Mouse (Mus musculus) 416B (cell line): ENCODE results near the gene Dlgap1.
"Not testable (repeated sequence)": the region's sequence is repeated elsewhere in the genome, so short reads cannot be mapped to it uniquely, and the experiment has no call there.

ENCODE experiments used
- DNase-seq: peaks from one replicate; pipeline ENCODE4 v3.0.0; 2011; ENCODE audit warnings: low read depth

Dlgap1 gene

DNA sequence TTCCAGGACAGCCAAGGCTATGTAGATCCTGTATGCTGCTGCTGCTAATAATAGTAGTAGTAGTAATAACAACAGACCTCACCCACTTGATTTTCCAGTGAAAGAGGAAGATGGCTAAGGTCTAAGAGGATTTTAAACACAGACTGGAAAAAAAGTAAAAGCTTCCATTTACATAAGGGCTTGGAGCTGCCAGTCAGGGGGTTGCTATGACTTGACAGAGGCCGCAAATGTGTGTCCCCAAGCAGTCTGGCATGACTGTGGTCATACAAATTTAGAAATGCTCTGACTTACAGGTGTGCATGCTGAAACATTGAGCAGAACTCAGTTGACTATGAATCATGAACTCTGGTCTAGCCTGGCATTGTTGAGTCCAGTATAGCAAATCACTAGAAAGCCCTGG is 839.0 kb downstream of the Dlgap1 start:
- DNase-seq, result no peak

DNA sequence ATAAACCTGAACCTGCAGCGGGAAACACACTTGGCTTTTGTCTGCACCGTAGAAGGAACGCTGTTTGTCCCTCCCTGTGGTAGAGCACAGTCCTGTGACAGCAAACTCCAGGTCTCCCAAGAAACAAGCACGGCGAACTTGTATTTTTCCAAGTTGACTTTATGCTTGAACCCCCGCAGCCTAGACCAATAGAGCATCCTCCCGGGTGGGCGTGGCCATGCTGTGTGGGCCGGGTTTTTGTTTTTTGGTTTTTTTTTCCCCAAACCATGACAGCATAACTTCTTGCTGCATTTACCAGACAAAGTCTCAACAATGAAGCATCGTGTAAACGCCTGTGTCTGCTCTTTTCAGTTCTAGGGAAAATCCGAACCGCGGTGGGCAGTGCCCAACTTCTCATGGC is 840.0 kb downstream of the Dlgap1 start:
- DNase-seq, result no peak

DNA sequence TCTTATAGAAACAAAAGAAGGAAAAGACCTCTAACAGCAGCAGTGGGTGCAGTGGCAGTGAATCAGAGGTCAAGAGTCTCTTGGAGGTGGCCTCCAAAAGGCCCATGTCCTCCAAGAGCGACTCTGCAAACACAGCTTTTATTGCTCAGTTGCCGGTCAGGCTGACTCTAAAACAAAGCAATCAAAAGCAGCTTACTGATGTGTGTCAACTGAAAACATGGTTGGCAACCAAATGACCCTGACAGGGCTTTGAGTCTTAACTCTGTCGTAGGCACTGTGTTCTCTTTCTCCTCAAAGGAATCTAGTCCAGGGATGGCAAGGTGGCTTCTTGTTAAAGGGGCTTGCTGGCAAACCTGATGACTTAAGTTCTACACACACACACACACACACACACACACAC is 840.9 kb downstream of the Dlgap1 start:
- DNase-seq, result no peak

DNA sequence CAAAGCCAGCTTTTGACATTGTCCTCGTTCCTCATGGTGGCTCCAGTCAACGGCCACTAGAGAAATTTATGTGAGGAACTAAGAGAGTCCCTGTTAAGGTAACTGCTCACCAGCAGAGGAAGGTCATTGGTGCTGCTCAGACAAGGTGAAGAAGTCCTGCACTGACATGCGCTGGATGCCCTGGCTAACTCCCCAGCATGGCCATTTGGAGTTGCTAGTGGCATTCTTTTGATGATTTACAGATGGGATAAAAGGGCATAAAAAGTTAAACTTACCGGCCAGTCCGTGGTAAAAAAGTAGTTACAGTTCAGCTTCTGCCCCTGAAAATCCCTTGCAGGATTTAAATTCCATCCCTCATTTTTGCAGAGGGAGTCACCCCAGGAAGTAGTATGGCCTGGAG is 841.9 kb downstream of the Dlgap1 start:
- DNase-seq, result no peak

DNA sequence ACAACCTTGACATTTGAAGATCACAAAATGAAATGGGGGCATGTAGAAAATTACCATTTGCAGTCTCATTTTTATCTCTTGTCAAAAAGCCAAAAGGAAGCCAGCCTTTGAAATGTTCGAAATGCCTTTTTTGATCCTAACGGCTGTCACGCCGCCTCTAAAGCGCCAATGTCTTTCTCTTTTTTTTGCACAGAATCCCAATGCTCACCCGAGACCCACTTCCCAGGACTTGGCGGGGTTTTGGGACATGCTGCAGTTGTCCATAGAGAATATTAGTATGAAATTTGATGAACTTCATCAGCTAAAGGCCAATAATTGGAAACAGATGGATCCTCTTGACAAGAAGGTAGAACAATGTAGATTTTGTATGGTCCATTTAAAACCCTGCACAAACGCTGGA is 846.1 kb downstream of the Dlgap1 start:
- DNase-seq, result no peak

DNA sequence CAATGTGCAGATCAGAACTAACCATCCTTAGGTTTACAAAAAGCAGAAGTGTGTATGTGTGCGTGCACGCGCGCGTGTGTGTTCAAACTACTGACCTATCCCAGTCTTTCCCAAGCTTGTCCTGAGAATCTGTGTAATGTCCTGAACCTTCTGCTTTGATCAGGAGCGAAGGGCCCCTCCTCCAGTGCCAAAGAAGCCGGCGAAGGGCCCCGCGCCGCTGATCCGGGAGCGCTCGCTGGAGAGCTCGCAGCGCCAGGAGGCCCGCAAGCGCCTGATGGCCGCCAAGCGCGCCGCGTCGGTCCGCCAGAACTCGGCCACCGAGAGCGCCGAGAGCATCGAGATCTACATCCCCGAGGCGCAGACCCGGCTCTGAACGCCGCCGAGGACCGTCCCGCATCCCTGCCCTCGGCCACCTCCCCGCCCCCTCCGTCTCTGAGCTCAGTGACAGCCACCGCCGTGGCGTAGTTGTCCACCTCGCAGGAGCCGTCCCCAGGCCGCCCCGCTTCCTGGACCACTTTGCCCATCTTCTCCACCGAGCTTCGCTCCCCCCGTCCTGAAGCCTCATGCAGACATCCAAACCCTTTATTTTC is 849.1 kb downstream of the Dlgap1 start:
- no peak for DNase-seq

DNA sequence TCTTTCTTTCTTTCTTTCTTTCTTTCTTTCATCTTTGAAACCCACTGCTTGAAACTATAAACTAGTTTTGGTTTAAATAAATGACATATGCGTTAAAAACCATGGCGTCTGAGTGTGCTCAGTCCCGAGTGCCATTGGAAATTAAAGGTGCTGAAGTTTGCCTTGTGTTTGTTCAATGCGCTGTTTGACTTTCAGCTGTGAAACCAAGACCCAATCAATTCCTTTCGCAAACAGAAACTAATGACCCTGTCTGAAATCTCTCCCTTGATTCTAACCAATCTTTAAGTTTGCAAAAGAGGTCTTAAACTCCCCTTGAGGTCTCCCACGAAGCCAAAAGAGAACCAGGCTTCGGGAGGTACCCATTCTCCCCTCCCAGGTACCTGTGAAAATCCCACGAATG is 854.2 kb downstream of the Dlgap1 start:
- no peak for DNase-seq

DNA sequence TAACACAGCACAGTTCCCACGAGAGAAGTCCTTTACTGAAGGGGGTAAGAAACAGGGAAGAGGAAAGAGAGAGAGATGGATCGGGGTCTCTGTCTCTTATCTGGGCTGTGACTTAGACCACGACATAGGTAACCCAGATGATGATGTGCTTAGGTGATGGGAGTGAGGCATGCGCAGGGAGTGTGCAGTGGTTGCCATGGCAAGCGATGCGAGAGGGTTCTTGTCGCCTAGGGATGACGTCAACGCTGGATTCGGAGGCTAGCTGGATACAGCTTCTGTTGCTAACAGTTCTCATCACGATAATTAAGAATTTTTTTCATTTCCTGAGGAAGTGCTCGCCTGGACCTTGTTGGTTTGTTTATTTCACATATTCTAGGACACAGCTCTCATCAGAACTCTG is 857.4 kb downstream of the Dlgap1 start:
- DNase-seq, result no peak

DNA sequence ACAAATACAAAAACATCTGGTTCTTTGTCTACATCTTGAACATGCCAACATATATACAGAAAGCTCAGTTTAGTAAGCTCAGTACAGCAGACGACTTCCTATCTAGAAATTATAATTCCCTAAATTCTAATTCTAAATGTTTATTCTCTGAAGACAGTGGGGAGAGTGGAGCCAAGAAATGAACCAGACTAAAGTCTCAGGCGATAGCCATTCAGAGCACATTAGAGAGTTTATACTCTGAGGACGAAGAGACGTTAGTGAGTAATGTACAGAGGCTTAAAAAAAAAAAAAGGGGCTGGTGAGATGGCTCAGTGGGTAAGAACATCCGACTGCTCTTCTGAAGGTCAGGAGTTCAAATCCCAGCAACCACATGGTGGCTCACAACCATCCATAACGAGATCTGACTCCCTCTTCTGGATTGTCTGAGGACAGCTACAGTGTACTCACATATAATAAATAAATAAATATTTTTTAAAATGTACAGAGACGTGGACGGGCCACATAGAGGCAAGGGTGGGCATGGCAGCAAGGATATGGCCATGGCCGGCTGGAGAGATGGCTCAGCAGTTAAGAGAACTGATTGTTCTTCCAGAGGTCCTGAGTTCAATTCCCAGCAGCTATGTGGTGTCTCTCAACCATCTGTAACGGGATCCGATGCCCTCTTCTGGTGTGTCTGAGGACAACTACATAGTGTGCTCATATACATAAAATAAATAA is 858.7 kb downstream of the Dlgap1 start:
- not testable (repeated sequence) for DNase-seq

DNA sequence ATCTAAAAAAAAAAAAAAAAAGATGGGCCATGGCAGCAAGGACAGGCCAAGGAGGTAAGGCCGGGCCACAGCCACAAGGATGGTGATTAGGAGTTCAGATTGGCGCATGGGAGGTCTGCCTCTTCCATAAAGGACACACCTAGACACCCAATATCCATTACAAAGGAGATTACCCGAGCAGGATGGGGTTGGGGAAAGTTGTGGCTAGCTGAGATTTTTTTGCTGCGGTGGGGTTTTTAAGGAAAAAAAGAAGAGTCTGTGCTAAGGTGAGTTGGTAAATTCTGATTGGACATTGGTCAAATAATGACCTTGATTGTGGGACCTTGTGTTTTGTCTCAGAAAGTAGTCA is 859.3 kb downstream of the Dlgap1 start:
- DNase-seq, result no peak

DNA sequence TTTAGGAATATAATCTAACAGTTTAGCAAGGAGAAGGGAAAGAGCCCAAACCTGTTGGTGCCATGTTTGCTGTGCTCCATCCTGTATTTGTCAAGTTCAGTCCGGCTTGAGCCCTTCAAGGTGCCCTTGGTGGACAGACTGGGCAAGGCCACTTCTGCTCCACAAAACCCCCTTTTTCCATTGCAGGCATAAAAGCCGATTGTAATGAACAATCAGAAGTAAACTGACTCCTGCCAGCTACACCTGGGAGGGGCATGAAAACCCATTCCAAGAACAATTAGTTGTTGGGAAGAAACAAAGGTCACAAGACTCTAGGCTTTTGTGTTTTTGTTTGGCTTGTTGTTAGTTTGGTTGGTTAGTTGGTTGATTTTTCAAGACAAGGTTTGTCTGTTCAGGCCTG is 859.7 kb downstream of the Dlgap1 start:
- no peak for DNase-seq

DNA sequence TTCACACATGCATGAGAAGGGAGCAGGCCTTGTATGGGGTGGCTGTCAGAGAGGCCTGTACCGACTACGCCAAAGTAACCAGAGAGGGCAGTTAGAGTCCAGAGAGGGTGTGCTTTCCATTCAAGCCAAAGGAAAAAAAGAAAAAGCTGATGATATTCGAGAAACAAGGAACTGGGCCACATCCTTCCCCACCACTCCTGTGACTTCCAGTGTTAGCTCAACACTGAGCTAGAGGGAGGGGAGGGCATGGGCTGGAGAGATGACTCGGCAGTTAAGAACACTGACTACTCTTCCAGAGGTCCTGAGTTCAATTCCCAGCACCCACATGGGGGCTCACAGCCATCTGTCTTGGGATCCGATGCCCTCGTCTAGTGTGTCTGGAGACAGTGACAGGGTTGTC is 860.3 kb downstream of the Dlgap1 start:
- DNase-seq, result peak; percentile 47

DNA sequence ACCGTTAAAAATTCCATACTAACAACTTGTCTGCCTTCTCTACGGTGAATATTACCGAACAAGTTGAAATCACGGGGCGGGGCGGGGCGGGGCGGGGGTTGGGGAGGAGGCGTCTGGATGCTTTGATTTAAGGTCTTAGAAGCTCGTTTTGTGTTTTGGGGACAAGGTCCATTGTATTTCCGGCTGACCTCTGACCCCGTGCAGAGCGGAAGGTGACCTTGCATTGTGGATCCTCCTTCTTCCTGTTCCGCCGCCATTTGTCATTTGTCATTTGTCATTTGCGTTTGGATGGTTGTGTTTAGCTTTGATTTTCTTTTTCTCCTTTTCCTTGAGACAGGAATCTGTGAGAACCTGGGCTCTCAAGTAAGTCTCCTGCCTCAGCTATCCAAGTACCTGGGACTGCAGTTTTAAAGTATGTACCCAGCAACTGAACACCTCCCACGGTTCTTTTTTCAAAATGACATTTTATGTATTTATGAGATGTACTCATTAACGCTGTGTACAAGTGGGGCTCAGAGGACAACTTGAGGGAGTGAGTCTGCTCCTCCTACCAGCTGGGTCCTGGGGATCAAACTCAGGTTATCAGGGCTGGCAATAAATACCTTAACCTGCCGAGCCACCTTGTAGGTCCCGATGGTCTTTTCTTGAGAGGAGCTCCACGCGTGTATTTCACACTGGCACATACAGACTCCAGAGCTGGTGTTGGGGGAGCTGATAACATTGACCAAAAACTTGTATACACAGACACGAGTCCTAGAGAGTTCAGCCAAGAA is 861.3 kb downstream of the Dlgap1 start:
- DNase-seq, result no peak

DNA sequence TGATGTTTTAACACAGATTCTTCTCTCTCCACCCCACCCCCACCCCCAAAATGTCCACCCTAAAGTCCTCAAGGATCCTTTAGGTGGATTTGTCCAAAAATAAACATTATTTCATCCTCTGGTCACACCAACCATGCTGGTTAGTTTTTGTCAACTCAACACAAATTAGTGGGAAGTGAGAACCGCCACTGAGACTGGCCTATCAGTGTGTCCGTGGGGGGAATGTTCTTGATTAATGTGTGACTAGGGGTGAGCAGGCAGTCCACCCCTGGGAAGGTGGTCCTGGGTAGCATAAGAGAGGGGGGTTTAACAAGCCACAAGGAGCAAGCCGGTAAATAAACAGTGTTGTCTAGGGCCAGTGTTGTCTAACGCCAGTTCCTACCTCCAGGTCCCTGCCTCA is 862.7 kb downstream of the Dlgap1 start:
- no peak for DNase-seq

DNA sequence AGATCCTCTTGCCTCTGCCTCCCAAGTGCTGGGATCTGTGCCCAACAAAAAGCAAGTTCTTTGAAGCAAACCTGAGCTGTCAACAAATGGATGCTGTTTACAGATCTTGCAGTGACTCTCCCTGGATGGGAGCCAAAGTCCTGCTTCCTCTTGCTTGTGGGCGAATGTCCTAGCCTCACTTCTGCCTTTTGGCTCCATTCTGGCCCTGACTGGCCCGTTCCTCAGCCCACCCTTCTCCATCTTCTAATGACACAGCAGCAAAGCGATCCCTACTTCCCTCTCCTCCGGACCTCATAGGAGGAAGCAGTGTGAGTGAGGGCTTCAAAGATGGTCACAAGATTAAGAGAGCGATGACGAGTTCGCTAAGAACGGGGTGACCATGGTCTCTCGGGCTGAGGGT is 863.7 kb downstream of the Dlgap1 start:
- DNase-seq, result peak; percentile 63

DNA sequence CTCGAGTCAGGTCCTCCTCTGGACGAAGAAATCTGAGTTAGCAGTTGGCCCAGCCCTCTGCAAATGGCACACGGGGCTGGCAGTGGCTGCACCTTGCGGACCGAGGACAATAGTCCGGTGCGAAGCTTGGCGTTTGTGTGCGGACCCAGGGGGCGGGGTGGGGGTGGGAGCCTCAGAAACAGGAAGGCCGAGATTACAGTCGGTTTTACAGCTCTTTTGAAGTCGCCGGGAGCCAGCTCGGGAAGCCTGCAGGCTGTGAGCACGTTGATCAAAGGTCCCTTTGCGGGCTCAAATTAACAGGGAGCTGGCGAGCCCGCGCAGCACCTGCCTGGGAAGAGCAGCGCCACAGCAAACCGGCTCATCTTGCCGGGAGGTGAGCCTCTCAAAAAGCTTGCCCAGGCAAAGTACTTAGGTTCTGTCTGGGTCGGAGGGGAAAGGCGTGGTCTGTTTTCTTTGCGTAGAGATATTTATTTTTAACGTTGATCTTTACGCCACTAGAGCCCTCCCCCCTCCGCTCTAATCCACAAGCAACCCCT is 865.6 kb downstream of the Dlgap1 start:
- no peak for DNase-seq

DNA sequence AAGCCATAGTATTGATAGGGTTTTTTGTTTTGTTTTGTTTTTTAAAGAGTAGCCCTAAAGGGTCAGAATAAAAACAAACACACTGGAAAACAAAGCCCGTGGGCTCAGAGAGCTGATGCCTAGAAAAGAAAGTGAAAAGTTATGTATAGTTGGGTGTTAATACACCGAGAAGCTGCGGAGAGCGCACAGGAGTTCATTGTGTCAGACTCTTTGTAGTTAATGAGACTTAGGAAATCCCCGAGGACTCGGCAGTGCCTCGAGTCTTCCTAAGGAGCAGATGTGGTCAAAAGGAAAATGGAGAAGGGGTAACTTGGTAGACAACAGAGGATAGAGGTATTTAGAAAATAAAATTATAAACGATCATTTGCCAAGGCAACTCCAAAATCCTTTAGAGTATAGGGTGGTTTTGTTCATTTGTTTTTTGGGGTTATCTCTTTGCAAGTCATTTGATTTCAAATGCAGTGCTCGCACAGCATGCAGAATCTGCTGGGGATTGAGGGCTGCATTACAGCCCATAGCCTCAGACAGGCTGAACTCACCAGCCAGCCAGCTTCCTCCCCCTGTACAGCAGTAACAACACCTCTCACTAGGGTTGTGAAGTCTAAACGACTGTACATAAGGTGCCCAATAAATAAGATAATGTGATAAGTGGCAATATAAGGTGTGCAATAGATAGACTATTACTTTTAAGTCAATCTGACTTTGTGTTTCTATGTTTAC is 866.4 kb downstream of the Dlgap1 start:
- DNase-seq, result no peak

DNA sequence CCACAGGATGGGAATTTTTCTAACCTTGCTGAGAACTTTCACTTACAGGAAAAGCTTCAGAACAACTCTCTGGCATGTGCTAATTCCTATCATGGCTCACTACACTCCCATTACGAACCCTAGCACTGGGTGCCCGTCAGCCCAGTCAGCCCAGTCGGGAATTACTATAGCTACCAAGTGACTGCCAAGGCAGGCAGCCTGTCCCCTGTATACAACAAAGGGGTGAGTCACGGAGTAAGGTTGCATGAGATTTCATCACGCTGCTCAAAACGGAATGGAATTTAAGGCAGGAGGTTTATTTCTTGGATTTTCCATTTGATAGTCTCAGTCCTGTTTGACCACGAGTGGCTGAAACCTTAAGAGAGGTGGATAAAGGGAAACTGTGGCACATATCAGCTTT is 867.9 kb downstream of the Dlgap1 start:
- DNase-seq, result peak; percentile 49

DNA sequence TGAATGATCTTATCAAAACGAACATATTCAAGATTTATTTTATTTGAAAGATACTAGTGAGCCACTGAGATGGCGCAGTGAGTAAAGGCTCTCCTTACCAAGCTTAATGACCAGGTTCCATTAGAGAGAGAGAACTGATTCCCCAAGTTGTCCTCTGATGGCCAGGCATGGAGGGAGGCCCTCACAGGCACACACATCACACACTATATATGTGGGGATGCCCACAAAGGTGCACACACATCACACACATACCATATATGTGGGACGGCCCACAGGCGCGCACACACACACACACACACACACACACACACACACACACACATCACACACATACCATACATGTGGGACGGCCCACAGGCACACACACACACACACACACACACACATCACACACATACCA is 868.6 kb downstream of the Dlgap1 start:
- DNase-seq, result not testable (repeated sequence)

DNA sequence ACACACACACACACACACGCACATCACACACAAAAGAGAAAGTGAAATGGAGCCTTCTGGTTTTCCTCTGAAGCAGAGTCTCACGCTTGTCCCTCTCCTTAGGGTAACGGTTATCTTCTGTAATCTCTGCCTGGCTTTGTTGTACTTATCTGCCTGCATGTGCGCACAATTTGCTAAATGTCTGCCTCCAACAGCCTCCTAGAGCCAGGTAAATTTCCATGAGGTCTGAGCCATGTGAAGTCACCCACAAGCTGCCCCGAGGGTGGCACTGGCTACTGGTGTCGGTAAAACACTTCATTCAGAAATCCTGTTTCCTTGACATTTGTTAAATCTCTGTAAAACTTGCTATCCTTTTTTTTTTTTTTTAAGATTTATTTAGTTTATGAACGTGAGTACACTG is 869.2 kb downstream of the Dlgap1 start:
- no peak for DNase-seq

DNA sequence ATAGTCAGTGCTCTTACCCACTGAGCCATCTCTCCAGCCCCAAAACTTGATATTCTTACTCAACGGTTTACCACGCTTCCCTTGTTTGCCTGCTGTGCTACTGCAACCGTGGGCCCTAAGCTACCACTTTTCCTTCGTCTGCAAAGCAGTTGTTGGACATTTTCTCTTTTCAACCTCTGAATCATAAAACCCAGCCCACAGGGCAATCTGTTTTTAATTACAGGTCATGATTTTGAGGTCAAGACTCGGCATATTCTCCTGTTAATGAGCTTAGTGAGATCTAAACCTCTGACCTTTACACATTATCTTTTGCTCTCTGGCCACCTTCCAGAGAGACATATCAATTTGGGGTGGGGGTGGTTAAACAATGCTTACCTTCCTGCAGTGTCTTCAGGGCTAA is 869.7 kb downstream of the Dlgap1 start:
- no peak for DNase-seq

DNA sequence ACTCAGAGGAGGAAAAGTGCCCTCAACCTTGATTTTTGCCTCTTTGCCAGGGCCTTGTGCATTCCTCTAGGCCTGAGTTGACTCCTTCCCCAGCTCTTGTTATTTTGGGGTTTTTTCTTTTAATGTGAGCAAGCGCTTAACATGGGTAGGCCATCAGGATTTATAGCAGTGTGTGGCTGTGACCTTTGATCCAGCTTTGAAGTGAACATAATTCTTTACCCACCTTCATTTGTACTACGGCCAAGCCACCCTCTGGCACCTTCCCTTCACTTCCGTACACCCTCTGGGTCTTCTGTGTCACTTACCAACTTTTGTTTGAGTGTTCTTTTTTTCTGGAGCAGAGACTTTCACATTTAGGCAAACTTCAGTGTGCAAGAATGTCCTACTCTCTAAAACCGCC is 874.4 kb downstream of the Dlgap1 start:
- no peak for DNase-seq

DNA sequence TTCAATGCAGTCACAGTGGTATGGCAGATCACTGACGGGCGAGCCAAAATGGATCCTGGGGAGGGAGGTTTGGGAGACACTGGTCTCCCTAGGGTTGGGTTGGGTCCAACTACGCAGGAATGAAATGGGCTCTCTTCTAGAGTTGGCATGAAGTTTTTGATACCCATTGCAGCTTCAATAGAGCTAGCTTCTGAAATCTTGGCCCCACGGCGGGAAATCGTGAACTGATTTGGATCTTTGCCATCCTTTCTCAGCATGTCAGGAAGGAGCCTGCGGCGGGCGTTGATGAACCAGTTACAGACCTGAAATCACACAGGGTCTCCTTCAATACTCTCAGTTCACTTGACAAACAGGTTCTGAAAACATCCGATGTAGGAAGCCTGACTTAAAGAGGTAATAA is 876.1 kb downstream of the Dlgap1 start:
- DNase-seq, result no peak
